Mouse (Mus musculus) hindbrain, postnatal 0 days (tissue): Measurements from ENCODE around the gene Defb28. TPM values are rescaled to one million over a fixed set of nuclear protein-coding genes. Genes with fewer than 3 reads are reported as not detected.

Experiments used
- ATAC-seq: fragments of 200-750 bp; cut with Nextera tagmentation; 2 replicates; pipeline ENCODE4 v1.8.0; 2017; ENCODE audit warnings: mild to moderate bottlenecking, moderate TSS enrichment, moderate library complexity
- DNase-seq: peaks from one replicate; pipeline ENCODE4 v3.0.0-alpha.2; 2015; ENCODE audit warnings: low spot score
- H3K27ac ChIP-seq: fragments of 300-500 bp; sonication (generic); 2 replicates; pipeline ENCODE4 v1.5.1; 2014; ENCODE audit warnings: mild to moderate bottlenecking
- H3K27me3 ChIP-seq: fragments of 300-500 bp; sonication (generic); 2 replicates; pipeline ENCODE4 v1.6.1; 2014; ENCODE audit warnings: low read length, mixed read lengths; ENCODE audit not compliant: insufficient read depth
- H3K36me3 ChIP-seq: fragments of 300-500 bp; sonication (generic); 2 replicates; pipeline ENCODE4 v1.6.1; 2014; ENCODE audit warnings: low read length, mixed read lengths; ENCODE audit not compliant: insufficient read depth
- H3K4me1 ChIP-seq: fragments of 300-500 bp; sonication (generic); 2 replicates; pipeline ENCODE4 v1.6.1; 2014; ENCODE audit warnings: antibody characterized with exemption, low read length, mixed read lengths; ENCODE audit not compliant: insufficient read depth
- H3K4me2 ChIP-seq: fragments of 300-500 bp; sonication (generic); 2 replicates; pipeline ENCODE4 v1.6.1; 2014; ENCODE audit warnings: low read depth, mild to moderate bottlenecking, low read length, moderate library complexity, mixed read lengths
- H3K4me3 ChIP-seq: fragments of 300-500 bp; sonication (generic); 2 replicates; pipeline ENCODE4 v1.5.1; 2014; ENCODE audit warnings: low read length
- H3K9ac ChIP-seq: fragments of 300-500 bp; sonication (generic); replicated peaks from 2 replicates; pipeline ENCODE4 v1.6.1; 2014; ENCODE audit warnings: mild to moderate bottlenecking, low read length, moderate library complexity, mixed read lengths
- H3K9me3 ChIP-seq: fragments of 300-500 bp; sonication (generic); 2 replicates; pipeline ENCODE4 v1.6.1; 2016; ENCODE audit warnings: low read length, mixed read lengths
- CTCF ChIP-seq: IDR thresholded peaks from 2 replicates; pipeline ENCODE4 v1.5.1; 2016; ENCODE audit warnings: antibody characterized with exemption, control low read depth, low read depth
- WGBS: fragments of 180-500 bp; shearing (Covaris S2); extraction: QIAGEN DNeasy Blood & Tissue Kit; methylation state at CpG from one replicate; pipeline ENCODE4 v1.1.7; 2014; 5-methylcytosine and 5-hydroxymethylcytosine counted together
- polyA plus RNA-seq: library from polyadenylated mRNA; unstranded; fragments of >200 nt; fragmentation: Nextera tagmentation; extraction: Ambion mirVana; gene quantifications from 2 replicates; pipeline ENCODE4 v1.2.1, GENCODE M21; 2015
- total RNA-seq: library from RNA; depleted of rRNA; stranded (reverse); fragments of >200 nt; gene quantifications from 2 replicates; pipeline ENCODE4 v1.2.3, GENCODE M21; 2014; rRNA removed

Gene Defb28
- not detected in 2 replicates for total RNA-seq
- not detected in 2 replicates for polyA plus RNA-seq

DNA sequence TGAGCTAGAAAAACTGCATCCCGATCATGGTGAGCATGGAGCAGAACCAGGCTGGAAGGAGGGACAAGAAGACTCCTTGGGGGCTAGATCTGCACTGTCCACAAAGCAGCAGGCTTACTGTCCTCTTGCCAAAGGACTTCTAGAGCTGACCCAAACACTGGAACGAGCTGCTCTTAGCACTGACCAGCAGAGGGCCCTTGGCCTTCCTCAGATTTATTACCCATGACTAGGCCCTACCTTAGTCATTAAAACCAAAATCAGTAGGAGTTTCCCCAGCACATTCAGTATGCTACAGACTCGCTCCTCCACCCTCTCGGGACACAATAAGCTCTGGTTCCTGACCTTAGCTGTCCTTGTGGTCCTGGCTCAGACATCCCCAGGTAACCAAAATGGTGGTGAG is at the start of gene Defb28:
TSS of gene Defb28 (plus strand) at position 275 of the 400 bp plus-strand sequence.
- H3K9me3 ChIP-seq, result no peaks in the 10 kb centered on the region
- H3K27ac ChIP-seq, result no peak within 1 kb of the TSS
- H3K27me3 ChIP-seq, result no peaks in the 10 kb centered on the region
- DNase-seq (no peak), ATAC-seq (no peak)
- H3K4me2 ChIP-seq, result no peak within 1 kb of the TSS
- H3K4me1 ChIP-seq, result no peaks in the 10 kb centered on the region
- H3K4me3 ChIP-seq, result no peak within 1 kb of the TSS
- no peak for TF ChIP-seq CTCF
- no peak within 1 kb of the TSS for H3K9ac ChIP-seq
- WGBS, result 74% methylated on average over 4 of the region's 4 CpGs
- H3K36me3 ChIP-seq, result no peaks in the 10 kb centered on the region

DNA sequence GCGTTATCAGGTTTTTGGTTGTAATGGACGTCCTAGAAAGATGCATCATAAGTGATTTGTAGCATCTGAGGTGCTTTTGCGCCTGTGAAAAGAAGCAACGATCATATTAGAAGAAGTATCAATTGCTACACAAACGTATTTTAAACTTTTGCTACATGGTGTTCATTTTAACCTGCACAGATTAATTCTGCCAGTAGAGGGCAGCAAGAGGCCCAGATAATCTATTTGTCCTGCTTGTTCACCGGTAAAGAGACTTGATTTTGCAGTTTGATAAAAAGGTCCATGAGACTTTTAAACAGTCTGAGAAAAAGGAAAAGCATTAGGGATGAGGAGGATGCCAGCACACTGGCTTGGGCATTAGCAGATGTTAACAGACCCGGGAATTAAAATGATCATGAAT is 47.1 kb upstream of the Defb28 start:
- Histone ChIP-seq H3K27ac (no peak overlapping the region), H3K4me3 (no peak overlapping the region), H3K4me2 (no peak overlapping the region), H3K27me3 (no peaks in the 10 kb centered on the region), H3K9ac (no peak overlapping the region), H3K36me3 (no peaks in the 10 kb centered on the region), H3K4me1 (no peaks in the 10 kb centered on the region), H3K9me3 (no peaks in the 10 kb centered on the region)
- TF ChIP-seq CTCF, result peak; percentile 81
- DNase-seq, result peak; percentile 69
- no peak for ATAC-seq
- WGBS, result 32% methylated on average over 7 of the region's 7 CpGs

DNA sequence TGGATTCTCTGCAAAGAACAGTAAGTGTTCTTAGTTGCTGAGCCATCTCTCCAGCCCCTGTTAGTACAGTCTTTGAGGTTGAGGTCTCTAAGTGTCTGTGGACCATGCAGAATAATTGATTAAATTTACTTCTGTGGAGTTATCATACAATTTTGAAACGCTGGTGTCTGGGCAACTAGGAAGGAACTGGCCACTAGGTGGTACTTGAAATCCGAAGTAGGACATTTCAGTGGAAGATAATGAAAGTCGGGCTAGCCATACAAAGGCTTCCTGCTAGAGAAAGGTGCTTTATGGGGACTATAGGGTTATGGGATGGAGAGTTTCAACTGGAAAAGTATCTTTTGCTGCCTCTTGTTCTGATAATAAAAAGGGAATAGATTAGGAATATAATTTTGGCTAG is 45.6 kb upstream of the Defb28 start:
- 28% methylated on average over 3 of the region's 3 CpGs for WGBS
- Histone ChIP-seq H3K9ac (no peak overlapping the region), H3K4me3 (no peak overlapping the region), H3K36me3 (no peaks in the 10 kb centered on the region), H3K4me2 (no peak overlapping the region), H3K9me3 (no peaks in the 10 kb centered on the region), H3K4me1 (no peaks in the 10 kb centered on the region), H3K27me3 (no peaks in the 10 kb centered on the region), H3K27ac (no peak overlapping the region)
- DNase-seq (peak; percentile 17), ATAC-seq (no peak)
- peak; percentile 53 for TF ChIP-seq CTCF

DNA sequence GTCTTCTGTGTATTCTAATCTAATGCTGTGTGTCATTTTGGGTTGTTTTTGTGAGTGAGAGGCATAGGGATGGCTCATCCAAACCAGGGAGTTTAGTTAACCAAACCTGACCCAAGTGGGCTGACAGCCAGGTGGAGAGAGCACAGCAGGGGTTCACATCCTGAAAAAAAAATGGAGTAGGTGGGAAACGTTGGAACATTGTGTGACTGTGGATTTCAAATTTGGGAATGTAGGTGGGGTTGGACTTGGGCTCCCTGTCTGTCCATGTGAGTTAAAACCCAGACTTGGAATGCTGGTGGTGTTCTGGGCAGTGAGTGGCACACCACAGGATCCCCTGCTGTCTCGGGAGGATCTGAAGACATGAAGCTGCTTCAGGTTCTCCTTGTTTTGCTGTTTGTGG is 41.3 kb upstream of the Defb28 start, which contains the start of gene Defb20:
TSS of gene Defb20 (plus strand) at position 301 of the 400 bp plus-strand sequence.
- Histone ChIP-seq H3K4me1 (no peaks in the 10 kb centered on the region), H3K9me3 (no peaks in the 10 kb centered on the region), H3K36me3 (no peaks in the 10 kb centered on the region), H3K27ac (no peak within 1 kb of the TSS), H3K9ac (no peak within 1 kb of the TSS), H3K4me2 (no peak within 1 kb of the TSS), H3K4me3 (no peak within 1 kb of the TSS), H3K27me3 (no peaks in the 10 kb centered on the region)
- 61% methylated on average over 2 of the region's 2 CpGs for WGBS
- ATAC-seq (no peak), DNase-seq (no peak)
- TF ChIP-seq CTCF, result no peak

DNA sequence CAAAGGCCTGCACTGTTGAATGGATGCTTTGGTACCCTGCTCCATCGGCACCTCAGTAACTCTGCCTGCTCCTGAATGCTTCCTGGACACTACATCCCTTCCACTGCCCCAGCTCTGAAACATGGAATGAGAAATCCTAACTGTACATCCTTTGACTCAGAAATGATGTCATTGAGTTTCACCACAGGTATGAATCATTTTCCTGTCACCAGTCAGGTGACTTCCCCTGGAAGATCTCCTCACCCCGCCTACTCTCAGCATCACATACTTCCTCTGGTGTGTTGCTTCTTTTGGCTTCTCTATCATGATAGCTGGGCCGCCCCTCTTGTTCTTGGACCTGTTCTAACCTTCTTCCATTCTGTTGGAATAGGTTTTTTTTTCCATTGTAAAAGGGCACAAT is 37.2 kb upstream of the Defb28 start:
- Histone ChIP-seq H3K27ac (no peak overlapping the region), H3K9me3 (no peaks in the 10 kb centered on the region), H3K4me2 (no peak overlapping the region), H3K4me1 (no peaks in the 10 kb centered on the region), H3K36me3 (no peaks in the 10 kb centered on the region), H3K9ac (no peak overlapping the region), H3K4me3 (no peak overlapping the region), H3K27me3 (no peaks in the 10 kb centered on the region)
- no peak for ATAC-seq
- WGBS, result 89% methylated on average over 3 of the region's 3 CpGs
- TF ChIP-seq CTCF, result no peak
- DNase-seq, result no peak

GRCm38 (mm10) chr2:152481726-152482125 is 36.3 kb upstream of the Defb28 start:
- no peak overlapping the region for H3K9ac ChIP-seq
- H3K27ac ChIP-seq, result no peak overlapping the region
- DNase-seq, result no peak
- H3K27me3 ChIP-seq, result no peaks in the 10 kb centered on the region
- 91% methylated on average over 7 of the region's 7 CpGs for WGBS
- H3K36me3 ChIP-seq, result no peaks in the 10 kb centered on the region
- no peak overlapping the region for H3K4me2 ChIP-seq
- no peak for ATAC-seq
- H3K4me3 ChIP-seq, result no peak overlapping the region
- no peaks in the 10 kb centered on the region for H3K9me3 ChIP-seq
- TF ChIP-seq CTCF, result no peak
- H3K4me1 ChIP-seq, result no peaks in the 10 kb centered on the region

DNA sequence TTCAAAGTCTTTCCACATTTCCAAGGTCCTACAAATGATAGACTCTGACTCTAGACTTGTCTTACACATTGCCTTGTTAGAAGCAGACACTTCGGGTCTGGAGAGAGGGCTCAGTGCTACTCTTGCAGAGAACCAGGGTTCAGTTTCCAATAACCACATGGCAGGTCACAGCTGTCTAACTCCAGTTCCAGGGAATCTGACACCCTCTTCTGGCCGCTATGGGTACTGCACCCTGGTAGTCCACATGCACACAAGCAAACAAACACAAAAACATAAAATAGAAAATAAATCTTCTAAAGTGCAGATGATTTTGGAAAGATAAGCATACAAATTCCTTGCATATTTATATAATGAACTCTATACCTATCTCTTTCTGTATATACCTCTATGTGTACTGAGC is 31.0 kb upstream of the Defb28 start:
- H3K9me3 ChIP-seq, result no peaks in the 10 kb centered on the region
- 78% methylated on average over 2 of the region's 2 CpGs for WGBS
- no peak overlapping the region for H3K9ac ChIP-seq
- no peaks in the 10 kb centered on the region for H3K27me3 ChIP-seq
- H3K4me2 ChIP-seq, result no peak overlapping the region
- no peaks in the 10 kb centered on the region for H3K4me1 ChIP-seq
- no peak overlapping the region for H3K4me3 ChIP-seq
- no peak overlapping the region for H3K27ac ChIP-seq
- DNase-seq, result no peak
- ATAC-seq, result no peak
- H3K36me3 ChIP-seq, result no peaks in the 10 kb centered on the region
- TF ChIP-seq CTCF, result peak; percentile 50
